Mouse (Mus musculus) bone marrow, adult 2 months (tissue): ENCODE measurements around the gene Clstn1. TPM values are rescaled to one million over a fixed set of nuclear protein-coding genes. Genes with fewer than 3 reads are reported as not detected.

Source experiments
- H3K27ac ChIP-seq: fragments of 200-500 bp; 2 replicates; pipeline ENCODE4 v1.5.1; 2012; ENCODE audit warnings: low read depth, mild to moderate bottlenecking, control low read depth, inconsistent platforms, low read length; ENCODE audit not compliant: control insufficient read depth, poor library complexity, insufficient read depth
- H3K4me1 ChIP-seq: fragments of 200-500 bp; 2 replicates; pipeline ENCODE4 v1.6.1; 2011; ENCODE audit warnings: low read length; ENCODE audit not compliant: control insufficient read depth, insufficient read depth
- H3K4me3 ChIP-seq: fragments of 200-500 bp; replicated peaks from 2 replicates; pipeline ENCODE3; 2011; ENCODE audit warnings: mild to moderate bottlenecking, low read depth, low read length, control low read depth; ENCODE audit not compliant: control insufficient read depth
- CTCF ChIP-seq: fragments of 200-500 bp; IDR thresholded peaks from 2 replicates; pipeline ENCODE4 v1.5.1; 2011; ENCODE audit warnings: low read length, control low read depth; ENCODE audit not compliant: control insufficient read depth, insufficient read depth
- POLR2A ChIP-seq: fragments of 200-500 bp; IDR thresholded peaks from 2 replicates; pipeline ENCODE4 v1.6.1; 2011; ENCODE audit warnings: low read depth, mild to moderate bottlenecking, control low read depth, low read length, borderline replicate concordance; ENCODE audit not compliant: control insufficient read depth
- WGBS: fragments of 180-500 bp; shearing (Covaris S2); methylation state at CpG from one replicate; pipeline ENCODE4 v1.1.7; 2018; 5-methylcytosine and 5-hydroxymethylcytosine counted together
- polyA plus RNA-seq: library from polyadenylated mRNA; stranded (reverse); fragments of >200 nt; gene quantifications from 2 replicates; pipeline ENCODE4 v1.2.4, GENCODE M21; 2011; ENCODE audit warnings: low replicate concordance; ENCODE audit not compliant: missing spikeins, insufficient read depth, insufficient read length

The Clstn1 gene
- polyA plus RNA-seq, 1 experiment: 6.3 TPM

DNA sequence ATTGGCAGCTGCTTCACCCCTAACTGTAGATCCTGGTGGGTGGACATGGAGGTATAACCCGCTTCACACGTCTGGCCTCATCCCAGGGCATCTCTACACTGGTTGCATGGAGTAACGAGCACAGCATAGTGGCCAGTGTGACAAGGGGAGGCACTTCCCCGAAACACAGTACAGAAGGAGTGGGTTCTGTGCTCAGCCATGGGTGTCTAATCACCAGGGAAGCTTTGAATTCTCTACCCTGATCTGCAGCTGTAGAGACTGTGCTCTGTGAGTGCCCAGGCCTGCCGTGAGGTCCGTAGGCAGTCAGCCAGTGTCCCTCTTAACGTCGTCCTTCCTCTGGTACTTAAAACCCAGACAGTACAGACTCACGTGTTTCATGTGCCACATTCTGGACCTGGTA is 54.6 kb downstream of the Clstn1 start:
- Histone ChIP-seq H3K4me1 (peaks cover 3% of the 10 kb centered on the region; the same call in 1 of the 2 replicates), H3K4me3 (no peak overlapping the region), H3K27ac (no peak overlapping the region)
- 80% methylated on average over 9 of the region's 9 CpGs for WGBS
- no peak for TF ChIP-seq POLR2A
- TF ChIP-seq CTCF: no peak

DNA sequence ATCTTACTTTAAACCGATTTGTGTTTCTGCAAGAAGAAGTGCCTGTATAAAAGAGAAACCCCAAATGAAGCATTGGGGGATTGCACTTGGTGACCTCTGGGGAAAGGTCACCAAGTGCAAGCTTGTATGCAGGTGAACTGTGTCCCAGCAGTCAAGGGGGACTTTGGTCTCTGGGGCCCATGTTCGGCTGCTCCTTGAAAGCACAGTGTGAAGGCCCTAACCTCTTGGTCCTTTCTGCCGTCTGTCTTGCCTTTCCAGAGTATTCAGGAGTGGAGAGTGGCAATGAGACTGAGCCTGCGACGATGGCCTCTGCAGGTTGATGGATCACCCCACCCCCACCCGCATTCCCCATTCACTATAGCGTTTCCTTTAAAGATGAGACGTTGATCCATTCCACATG is 55.1 kb downstream of the Clstn1 start:
- TF ChIP-seq POLR2A (no peak), CTCF (no peak)
- H3K4me3 ChIP-seq: no peak overlapping the region
- H3K4me1 ChIP-seq: peaks cover 3% of the 10 kb centered on the region; the same call in 1 of the 2 replicates
- no peak overlapping the region for H3K27ac ChIP-seq
- 59% methylated on average over 8 of the region's 8 CpGs for WGBS

DNA sequence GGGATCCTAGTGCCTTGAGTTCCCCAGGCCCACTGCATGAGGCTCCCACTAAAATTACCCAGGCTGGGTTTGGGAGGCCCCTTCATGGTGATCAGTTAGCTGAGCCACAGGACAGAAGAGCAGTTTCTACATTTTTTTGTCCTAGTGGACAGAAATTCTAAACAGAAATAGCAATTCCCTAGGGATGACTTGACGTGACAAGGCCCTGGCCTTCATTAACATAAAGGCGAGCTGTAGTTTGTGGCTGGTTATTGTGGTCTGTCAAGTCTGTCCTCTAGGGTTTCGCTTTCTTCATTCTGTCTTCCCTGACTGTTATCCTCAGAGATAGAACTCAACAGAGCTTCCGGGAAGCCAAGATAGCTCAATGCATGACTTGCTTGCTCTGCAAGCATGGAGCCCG is 55.7 kb downstream of the Clstn1 start:
- peaks cover 3% of the 10 kb centered on the region; the same call in 1 of the 2 replicates for H3K4me1 ChIP-seq
- WGBS: 62% methylated on average over 5 of the region's 5 CpGs
- H3K27ac ChIP-seq: no peak overlapping the region
- TF ChIP-seq CTCF (no peak), POLR2A (no peak)
- no peak overlapping the region for H3K4me3 ChIP-seq

DNA sequence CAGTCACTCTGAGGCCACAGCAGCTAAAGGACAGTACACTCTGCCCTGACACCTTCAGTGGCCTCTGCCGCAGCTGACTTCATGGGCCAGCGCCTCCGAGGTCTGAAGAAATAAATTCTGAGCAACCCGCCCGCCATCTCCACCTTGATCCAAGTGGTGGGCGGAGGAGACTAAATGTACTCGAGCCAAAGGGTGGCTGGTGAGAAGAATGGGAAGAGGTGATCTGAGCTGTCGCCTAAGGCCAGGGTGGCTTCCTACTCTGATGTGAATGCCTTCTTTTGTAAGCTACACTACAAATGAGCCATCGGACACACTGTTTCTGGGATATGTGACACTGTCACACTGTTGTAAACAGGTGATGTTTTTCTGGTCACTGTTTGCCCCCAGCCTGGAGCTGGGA is 59.5 kb downstream of the Clstn1 start:
- TF ChIP-seq POLR2A (no peak), CTCF (no peak)
- Histone ChIP-seq H3K4me1 (peaks cover 6% of the 10 kb centered on the region), H3K4me3 (no peak overlapping the region), H3K27ac (no peak overlapping the region)
- WGBS: 87% methylated on average over 9 of the region's 9 CpGs

DNA sequence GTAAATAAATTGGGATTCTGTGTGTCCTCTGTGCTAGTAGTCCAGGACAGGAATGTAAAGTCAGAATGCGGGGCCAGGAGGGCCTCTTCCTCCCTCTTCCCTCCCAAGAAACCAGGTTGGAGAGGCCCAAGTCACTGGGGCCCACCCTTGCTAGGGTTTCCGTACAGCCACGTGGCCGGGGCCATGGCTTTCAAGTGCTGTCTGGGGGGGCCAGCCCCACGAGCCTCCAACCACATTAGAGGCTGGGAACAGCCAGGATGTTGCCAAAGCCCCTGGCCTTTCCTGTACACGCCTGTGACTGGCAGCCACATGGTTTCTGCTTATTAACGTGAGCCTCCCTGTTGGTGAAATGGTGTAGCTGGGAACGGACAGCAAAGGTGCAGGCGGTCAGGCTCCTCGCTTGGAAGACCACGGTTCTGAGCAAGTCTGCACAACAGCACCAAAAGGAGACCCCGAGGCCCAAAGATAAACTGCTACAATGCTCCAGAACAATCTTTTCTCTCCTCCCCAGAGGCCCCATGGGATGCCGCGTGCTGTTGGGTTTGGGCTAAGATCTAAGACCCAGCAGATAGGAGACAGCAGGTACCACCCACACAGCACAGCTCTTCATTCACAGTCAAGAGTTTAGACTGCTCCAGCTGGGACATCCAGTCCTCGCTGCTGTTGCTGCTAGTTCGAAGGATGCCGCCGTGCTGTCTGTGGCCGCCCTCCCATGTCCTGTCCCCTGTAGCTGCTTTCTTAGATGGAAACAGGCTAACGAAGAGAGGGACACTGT is 62.0 kb downstream of the Clstn1 start:
- TF ChIP-seq CTCF: no peak
- TF ChIP-seq POLR2A: no peak
- Histone ChIP-seq H3K4me1 (peaks cover 4% of the 10 kb centered on the region), H3K4me3 (no peak overlapping the region), H3K27ac (no peak overlapping the region)
- 30% methylated on average over 20 of the region's 20 CpGs for WGBS

DNA sequence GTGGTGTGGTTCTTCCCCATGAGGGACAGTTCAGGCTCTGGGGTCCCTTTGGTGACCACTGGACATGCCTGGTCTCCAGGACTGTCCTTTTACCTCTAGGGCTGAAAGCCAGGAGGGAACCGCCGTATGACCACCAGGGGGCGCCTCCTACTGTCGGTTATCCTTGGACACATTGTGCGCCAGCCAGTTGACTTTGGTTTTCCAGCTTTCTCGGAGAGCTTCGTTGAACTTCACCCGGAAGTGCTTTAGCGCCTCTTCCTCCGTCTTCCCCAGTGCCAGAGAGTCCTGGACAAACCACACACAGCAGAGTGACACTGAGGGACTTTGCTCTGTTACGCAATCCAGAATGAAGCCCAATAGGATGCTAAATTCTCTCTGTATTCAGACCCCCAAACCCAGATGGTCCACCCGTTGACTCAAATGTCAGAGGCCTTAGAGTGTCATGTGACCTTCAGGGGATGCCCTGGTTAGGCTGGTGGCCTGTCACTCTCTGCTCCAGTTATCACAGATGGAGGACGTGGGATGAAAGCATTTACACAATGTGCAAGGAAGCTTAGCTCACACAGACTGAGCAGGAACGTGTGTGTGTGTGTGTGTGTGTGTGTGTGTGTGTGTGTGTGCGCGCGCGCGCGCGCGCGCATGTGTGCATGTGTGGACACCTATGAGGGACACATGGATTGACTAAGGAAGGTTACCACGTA is 64.4 kb downstream of the Clstn1 start:
- 57% methylated on average over 24 of the region's 24 CpGs for WGBS

DNA sequence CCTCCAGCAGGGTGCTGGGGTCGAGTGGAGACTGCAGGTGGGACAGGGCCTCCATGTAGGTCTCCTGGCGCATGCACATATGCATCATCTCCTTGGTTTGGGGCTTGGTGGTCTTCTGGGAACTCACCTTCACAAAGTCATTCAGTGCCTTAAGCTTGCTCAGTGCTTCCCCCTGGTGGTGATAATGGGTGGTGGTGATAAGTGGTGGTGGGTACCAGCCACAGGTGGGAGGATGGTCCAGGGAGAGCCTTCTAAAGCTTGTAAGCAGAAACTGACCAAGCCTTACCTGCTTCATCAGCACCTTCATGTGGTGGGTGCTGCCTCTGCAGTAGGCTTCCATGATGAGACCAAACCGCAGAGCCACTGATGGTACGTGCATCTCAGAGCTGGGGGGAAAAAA is 68.0 kb downstream of the Clstn1 start:
- Histone ChIP-seq H3K27ac (no peak overlapping the region; the same call in 1 of the 2 replicates), H3K4me1 (peaks cover 1% of the 10 kb centered on the region; the same call in 1 of the 2 replicates), H3K4me3 (no peak overlapping the region)
- 83% methylated on average over 4 of the region's 4 CpGs for WGBS
- peak; percentile 73 for TF ChIP-seq CTCF
- no peak for TF ChIP-seq POLR2A

More for the DNA sequence above, 64.4 kb downstream of the Clstn1 start:
- no peak for TF ChIP-seq POLR2A
- peak; percentile 76 for TF ChIP-seq CTCF
- Histone ChIP-seq H3K27ac (no peak overlapping the region), H3K4me3 (no peak overlapping the region), H3K4me1 (peaks cover 4% of the 10 kb centered on the region)

GRCm38 (mm10) chr4:149657858-149658416 is 71.7 kb downstream of the Clstn1 start:
- H3K27ac ChIP-seq: peak overlapping the region; percentile 58
- no peak overlapping the region for H3K4me3 ChIP-seq
- TF ChIP-seq POLR2A: no peak
- no peak for TF ChIP-seq CTCF
- WGBS: 29% methylated on average over 11 of the region's 11 CpGs
- H3K4me1 ChIP-seq: peaks cover 1% of the 10 kb centered on the region

DNA sequence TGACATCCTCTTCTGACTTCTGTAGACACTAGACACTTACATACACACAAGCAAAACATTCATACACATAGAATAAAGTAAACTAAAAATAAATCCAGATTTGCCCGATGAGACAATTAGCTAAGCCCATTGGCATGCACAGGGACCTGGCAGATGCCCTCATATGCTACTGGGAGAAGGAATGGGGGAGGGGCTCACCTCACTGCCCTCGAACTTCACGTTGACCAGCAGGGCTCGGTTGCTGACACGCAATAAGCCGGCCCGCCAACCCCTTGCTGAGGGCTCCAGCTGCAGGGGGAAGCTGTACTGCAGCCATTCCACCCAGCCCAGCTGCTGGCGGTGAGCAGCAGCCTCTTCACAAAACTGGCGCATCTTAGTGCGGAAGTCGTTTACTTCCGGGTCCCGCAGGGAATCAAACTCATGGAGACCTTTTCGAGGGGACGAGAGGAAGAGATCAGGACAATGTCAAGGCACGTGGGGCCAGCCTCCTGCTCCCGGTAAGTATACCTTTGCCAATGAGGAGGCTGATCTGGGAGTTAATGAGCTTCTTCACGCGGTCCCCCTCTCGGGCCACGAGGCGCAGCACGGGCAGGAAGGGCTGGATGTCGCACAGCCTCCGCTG is 73.3 kb downstream of the Clstn1 start:
- H3K27ac ChIP-seq: no peak overlapping the region
- TF ChIP-seq CTCF (no peak), POLR2A (no peak)
- H3K4me1 ChIP-seq: peaks cover 3% of the 10 kb centered on the region
- 86% methylated on average over 25 of the region's 25 CpGs for WGBS
- H3K4me3 ChIP-seq: no peak overlapping the region
